Mouse (Mus musculus): ENCODE data around the gene 2210407C18Rik.

2210407C18Rik gene

DNA sequence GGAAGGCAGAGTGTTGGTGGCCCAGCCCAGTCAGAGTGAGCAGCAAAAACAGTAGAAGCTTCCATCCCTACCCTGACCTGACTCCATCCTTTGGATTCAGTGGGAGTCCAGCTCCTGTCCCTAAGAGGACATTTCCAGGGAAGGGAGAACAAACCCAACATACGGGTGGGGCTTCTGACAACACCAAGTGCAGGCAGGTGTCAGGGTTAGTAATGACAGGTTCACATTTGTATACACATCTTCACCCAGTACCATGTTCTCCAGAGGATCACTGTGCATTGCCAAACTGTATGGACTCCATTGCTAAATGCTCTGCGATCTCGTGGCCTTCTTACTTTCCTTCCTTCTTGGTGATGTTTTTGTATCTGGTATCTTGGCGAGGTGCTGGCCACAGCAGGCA, at the start of gene 2210407C18Rik:
Gene 2210407C18Rik, minus strand, starts transcription at position 101 of the 400 bp plus-strand sequence.
- in situ Hi-C loops (cut with MboI; ENCODE audit: low pct_unique_long_range_greater_than_20kb in 1 of 2, low sequenced_read_pairs in 2 of 2, unreplicated experiment in 1 of 2) = no loop called here

DNA sequence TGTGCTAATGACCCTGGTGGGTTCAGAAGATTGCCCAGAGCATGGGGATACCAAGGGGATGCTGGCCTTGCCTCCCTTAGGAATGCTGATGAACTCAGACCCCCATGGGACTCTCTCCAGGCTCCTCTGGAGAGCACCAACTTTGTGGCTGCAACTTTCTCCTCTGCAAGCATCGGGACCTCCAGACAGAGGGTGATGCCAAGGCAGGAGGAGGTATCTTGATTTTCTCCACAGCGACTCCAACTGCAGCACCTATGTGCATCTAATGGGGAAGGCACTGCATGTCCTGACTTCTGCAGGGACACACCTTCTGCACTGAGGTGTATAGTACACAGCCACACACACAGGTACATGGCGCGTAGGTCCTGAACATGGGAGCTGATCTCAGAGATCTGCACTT, 42.7 kb upstream of the 2210407C18Rik start, which contains the start of gene Olfr322:
Gene Olfr322, plus strand, starts transcription at position 187 of the 400 bp plus-strand sequence.
- in situ Hi-C loops (cut with MboI; ENCODE audit: low pct_unique_long_range_greater_than_20kb in 1 of 2, low sequenced_read_pairs in 2 of 2, unreplicated experiment in 1 of 2) = no loop called here

DNA sequence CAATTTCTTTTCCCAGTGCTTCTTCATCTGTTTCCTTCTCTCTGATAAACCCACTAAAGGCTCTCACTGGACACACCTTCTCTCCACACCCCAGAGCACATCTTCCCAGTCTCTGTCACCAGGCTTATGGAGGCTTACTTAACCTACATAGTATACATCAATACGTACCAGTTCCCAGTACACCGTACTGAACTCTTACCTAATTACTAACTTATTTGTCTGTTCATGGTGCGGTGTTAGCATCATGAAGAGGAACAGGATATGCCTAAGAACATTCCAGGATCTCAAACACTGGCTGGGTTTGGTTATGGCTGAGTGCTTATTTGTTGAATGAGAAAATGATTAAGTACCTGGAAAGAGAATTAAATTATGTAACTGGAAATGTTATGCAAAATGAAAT, 39.3 kb upstream of the 2210407C18Rik start:
- in situ Hi-C loops (cut with MboI; ENCODE audit: low pct_unique_long_range_greater_than_20kb in 1 of 2, low sequenced_read_pairs in 2 of 2, unreplicated experiment in 1 of 2) = no loop called here

DNA sequence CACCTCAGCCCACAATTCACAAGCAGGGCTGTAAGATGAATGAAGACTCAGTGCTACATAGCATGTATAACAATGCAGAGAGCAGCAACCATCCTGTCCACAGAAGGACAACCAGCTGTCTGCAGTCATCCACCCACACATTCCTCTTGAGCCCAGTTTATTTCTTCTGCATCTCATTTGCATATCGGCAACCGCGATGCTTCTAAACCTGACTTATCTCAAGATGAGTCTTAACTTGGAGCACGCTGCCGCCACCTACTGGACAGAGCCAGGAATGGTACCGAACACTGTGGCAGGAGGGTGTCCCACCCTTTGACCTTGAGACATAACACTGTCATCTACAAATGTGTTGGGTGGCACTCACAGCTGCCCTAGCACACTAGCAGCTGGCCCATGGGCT, 27.5 kb upstream of the 2210407C18Rik start:
- in situ Hi-C loops (cut with MboI; ENCODE audit: low pct_unique_long_range_greater_than_20kb in 1 of 2, low sequenced_read_pairs in 2 of 2, unreplicated experiment in 1 of 2) = loop anchor here in 1 of 2 experiments (25.0 kb wide), 1 partner anchor 231 kb away; the partner anchor contains the start of gene 1810065E05Rik

DNA sequence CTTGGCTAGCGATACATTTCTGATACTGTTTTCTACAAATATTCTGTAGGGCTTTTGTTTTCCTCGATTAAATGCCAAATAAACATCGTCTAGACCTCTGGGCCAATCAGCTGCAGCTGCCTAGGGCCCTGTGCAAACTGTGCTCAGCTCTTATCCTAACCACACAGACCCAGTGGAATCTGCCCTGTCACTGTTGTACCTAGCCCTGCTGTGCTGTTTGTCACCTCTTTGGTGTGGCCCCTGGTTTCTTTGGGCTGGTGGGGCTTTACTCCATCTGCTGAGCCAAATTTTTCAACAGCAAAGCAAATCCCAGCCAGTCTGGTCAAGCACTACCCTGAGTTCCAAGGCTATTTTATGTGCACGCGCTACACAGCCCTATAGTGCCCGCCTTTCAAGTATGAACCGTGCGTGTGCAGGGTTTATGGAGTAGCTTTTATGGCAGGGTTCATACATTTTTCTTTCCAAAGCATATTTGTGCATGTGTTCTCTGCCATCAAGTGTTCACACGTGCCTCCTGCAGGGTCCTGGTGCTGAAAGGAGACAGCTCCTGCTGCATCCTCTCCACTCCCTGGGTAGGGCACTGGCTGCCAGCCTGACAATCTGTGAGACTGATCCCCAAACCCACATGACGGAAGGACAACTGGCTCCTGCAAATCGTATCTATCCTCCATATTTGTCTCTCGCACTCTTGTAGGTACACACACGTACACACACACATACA, 25.9 kb upstream of the 2210407C18Rik start:
- in situ Hi-C loops (cut with MboI; ENCODE audit: low pct_unique_long_range_greater_than_20kb in 1 of 2, low sequenced_read_pairs in 2 of 2, unreplicated experiment in 1 of 2) = loop anchor here in 1 of 2 experiments (25.0 kb wide), 1 partner anchor 229 kb away; the partner anchor contains the start of gene 1810065E05Rik

DNA sequence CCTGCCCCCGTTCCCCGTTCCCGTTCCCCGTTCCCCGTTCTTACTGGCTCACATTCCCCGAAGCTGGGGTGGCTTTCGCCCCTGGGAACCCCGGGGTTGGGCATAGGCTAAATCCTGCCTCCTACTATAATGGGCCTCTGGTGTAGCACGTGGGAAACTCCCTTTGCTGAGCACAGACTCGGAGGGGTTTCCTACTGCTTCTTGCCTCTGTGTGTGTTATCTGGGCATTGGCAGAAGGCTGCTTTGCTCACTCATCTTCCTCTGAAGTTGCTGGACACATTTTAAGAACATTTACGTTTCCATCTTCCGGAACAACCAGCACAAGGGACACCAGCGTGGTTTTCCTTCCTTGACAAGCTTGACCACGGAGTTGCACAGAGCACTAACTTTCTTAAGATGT, 25.2 kb upstream of the 2210407C18Rik start:
- in situ Hi-C loops (cut with MboI; ENCODE audit: low pct_unique_long_range_greater_than_20kb in 1 of 2, low sequenced_read_pairs in 2 of 2, unreplicated experiment in 1 of 2) = loop anchor here in 1 of 2 experiments (25.0 kb wide), 1 partner anchor 229 kb away; the partner anchor contains the start of gene 1810065E05Rik

DNA sequence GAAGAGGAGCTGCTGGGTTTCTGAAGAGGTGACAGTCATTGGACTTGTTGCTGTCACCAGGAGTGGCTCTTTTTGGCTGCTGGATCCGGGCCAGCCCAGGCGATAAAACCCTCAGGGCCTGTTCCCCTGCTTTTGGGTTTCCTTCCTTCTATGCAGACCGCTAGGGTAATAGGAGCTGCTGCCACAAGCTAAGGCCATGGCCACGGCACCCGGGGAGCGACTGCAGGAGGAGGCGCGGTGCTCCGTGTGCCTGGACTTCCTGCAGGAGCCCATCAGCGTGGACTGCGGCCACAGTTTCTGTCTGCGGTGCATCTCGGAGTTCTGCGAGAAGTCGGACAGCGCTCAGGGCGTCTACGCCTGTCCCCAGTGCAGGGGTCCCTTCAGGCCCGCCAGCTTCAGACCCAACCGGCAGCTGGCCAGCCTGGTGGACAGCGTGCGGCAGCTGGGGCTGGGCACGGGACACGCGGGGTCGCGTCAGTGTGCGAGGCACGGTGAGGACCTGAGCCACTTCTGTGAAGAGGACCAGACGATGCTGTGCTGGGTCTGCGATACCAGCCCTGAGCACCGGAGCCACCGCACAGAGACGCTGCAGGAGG, 24.5 kb upstream of the 2210407C18Rik start, which contains the start of gene Trim58:
Gene Trim58, plus strand, starts transcription at position 194 of the 596 bp plus-strand sequence.
- in situ Hi-C loops (cut with MboI; ENCODE audit: low pct_unique_long_range_greater_than_20kb in 1 of 2, low sequenced_read_pairs in 2 of 2, unreplicated experiment in 1 of 2) = loop anchor here in 1 of 2 experiments (25.0 kb wide), 1 partner anchor 228 kb away; the partner anchor contains the start of gene 1810065E05Rik

DNA sequence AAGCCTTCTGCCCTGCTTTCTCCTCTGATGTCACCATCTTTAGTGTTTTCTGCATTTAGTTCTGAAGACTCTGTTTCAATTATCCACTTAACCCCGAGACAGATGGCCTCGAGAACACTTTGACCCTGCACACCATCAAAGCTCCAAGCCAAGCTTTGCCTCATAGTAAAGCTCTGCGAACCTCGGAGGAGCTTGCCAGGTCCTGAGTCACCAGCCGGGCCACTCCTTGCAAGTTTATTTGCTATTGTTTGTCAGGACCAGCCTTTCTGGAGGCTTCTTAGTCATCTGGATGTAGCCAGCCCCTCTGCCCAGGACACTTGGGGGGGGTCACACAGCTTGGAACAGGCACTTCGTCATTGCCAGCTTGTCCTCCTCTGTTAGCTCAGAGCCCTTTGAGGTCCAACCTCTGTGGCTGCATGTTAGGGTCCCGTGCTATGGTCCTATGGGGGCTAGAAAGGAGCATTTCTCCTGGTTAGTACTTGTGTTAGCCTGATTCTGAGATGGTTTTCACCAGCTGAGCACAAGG, 22.4 kb upstream of the 2210407C18Rik start:
- in situ Hi-C loops (cut with MboI; ENCODE audit: low pct_unique_long_range_greater_than_20kb in 1 of 2, low sequenced_read_pairs in 2 of 2, unreplicated experiment in 1 of 2) = loop anchor here in 1 of 2 experiments (25.0 kb wide), 1 partner anchor 226 kb away; the partner anchor contains the start of gene 1810065E05Rik

DNA sequence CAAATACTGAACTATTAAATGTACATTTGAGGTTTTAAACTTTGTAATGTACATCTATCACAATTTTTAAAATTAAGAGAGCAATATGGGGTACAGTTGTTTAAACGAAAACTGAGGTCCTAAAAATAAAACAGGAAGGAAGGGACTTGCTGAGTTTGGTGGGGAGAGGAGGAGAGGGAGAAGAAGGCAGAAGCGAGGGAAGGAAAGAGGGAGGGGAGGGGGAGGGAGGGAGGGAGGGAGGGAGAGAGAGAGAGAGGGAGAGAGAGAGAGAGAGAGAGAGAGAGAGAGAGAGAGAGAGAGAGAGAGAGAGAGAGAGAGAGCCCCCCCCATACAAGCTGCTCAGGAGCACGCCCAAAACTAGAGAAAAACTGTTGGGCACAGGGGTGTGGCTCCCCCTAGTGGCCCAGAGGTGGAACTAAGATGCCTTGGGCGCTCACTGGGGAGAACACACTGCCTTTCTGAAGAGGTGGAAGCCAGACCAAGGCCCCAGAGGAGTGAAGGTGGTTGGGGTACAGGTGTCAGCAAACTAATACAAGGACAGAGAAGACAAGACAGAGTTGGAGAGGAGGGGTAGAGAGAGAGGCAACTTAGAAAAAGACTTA, 20.6 kb upstream of the 2210407C18Rik start:
- in situ Hi-C loops (cut with MboI; ENCODE audit: low pct_unique_long_range_greater_than_20kb in 1 of 2, low sequenced_read_pairs in 2 of 2, unreplicated experiment in 1 of 2) = loop anchor here in 1 of 2 experiments (25.0 kb wide), 1 partner anchor 224 kb away; the partner anchor contains the start of gene 1810065E05Rik

DNA sequence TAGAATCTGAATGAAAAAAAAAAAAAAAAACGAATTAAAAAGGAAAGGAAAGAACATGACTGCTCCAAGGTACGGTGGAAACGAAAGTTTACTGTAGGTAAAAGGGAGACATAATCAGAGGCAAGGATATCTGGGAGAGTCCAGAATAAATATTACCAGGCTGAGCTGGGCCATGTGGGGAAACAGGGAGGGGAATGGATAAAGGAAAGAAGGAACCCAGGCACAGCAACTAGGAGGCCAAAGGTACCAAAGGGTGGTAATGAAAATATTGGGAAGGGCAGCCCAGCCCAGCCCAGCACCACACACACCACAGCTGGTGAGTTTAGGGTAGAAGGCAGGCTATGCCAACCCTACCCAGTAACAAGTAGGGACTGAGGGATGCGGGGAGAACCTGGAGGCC, 19.0 kb upstream of the 2210407C18Rik start:
- in situ Hi-C loops (cut with MboI; ENCODE audit: low pct_unique_long_range_greater_than_20kb in 1 of 2, low sequenced_read_pairs in 2 of 2, unreplicated experiment in 1 of 2) = loop anchor here in 1 of 2 experiments (25.0 kb wide), 1 partner anchor 223 kb away; the partner anchor contains the start of gene 1810065E05Rik

DNA sequence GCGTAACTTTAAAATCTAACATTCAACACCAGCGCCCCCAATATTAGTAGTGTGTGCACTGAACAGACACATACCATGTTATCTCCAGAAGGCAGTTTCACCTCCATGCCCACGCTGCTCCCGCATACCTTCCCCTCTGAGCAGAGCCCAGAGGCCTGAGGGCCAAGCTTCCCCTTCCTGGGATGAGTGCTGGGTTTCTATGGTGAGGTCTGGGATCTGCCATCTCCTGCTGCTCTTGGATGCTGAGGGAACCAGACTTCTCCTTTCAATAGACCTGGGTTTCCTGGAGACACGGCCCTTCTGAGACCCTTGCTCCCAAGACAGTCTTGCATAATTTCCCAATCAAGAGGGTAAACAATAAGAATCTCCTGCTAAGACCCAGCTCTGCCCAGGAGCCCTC, 14.5 kb upstream of the 2210407C18Rik start, which contains the start of gene Olfr323:
Gene Olfr323, minus strand, starts transcription at position 101 of the 400 bp plus-strand sequence.
- in situ Hi-C loops (cut with MboI; ENCODE audit: low pct_unique_long_range_greater_than_20kb in 1 of 2, low sequenced_read_pairs in 2 of 2, unreplicated experiment in 1 of 2) = loop anchor here in 1 of 2 experiments (25.0 kb wide), 1 partner anchor 218 kb away; the partner anchor contains the start of gene 1810065E05Rik

DNA sequence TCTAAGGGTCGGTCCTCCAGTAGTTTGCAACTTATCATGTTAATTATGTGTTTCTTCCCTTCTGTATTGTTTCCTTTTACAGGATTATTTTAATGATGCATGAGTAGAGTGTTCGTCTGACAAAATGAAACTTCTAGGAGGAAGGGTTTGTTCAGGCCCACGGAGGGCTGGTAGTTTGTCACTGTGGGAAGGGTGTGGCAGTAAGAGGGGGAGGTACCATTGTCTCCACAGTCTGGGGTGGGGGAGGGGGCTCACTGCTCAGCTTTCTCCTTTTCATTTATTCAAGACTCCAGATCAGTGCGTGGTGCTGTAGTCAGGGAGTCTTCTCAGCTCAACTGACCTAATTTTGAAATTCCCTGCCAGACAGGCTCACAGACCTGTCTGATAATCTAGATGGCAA, 10.3 kb upstream of the 2210407C18Rik start:
- in situ Hi-C loops (cut with MboI; ENCODE audit: low pct_unique_long_range_greater_than_20kb in 1 of 2, low sequenced_read_pairs in 2 of 2, unreplicated experiment in 1 of 2) = loop anchor here in 1 of 2 experiments (25.0 kb wide), 1 partner anchor 214 kb away; the partner anchor contains the start of gene 1810065E05Rik

DNA sequence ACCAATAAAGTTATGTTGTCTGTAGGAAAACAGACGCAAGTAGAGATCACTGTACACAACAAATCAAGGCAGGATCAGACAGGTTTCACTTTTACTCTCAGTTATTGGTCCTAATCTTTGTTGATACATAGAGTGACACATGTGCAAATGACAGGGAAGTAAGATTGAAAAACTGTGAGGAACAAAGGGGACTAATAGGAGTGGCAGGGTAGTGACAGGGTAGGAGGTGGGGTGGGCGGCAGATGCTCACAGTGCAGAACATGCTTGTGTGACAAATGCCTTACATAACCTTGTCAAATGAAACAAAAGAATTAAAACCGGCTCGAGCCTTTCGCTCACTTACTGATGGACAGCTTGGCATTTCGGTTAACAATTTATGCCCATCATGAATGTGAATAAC, 2.9 kb upstream of the 2210407C18Rik start:
- in situ Hi-C loops (cut with MboI; ENCODE audit: low pct_unique_long_range_greater_than_20kb in 1 of 2, low sequenced_read_pairs in 2 of 2, unreplicated experiment in 1 of 2) = no loop called here

DNA sequence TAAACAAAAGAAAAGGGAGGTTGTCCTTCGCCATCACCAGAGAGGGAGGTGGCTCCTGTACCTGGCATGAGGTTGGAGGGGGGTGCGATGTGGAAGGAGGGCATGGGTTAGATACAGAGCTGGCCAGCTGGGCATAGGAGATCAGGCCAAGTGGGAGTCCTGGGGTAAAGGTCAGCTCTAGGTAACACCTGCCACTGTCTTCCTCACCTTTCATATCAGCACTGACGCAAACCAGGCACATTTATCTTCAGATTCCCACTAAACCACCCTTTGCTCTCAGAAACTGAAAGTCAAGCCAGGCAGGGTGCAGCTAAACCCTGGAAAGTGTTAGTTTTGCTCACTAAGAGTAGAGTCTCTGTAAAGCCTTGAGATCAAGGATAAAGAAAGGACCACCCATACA, 2.5 kb upstream of the 2210407C18Rik start:
- in situ Hi-C loops (cut with MboI; ENCODE audit: low pct_unique_long_range_greater_than_20kb in 1 of 2, low sequenced_read_pairs in 2 of 2, unreplicated experiment in 1 of 2) = no loop called here

DNA sequence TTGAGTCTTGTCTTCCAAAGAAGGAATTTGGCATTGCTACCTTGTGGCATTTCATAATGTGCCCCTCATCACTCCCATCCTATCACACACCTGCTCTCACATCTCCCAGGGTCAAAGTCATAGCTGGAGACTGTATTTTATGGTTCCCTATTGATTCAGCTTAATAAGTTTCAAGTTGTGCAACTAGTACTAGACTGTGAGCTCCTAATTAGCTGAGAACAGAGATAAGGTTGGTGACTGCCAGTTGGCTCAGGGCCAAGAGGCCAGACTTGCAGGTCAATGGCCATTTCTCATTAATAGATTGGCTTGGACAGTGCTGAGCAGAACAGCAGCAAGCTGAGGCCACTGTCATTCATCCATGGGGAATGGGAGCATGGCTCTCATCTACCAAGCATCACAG, 1.3 kb downstream of the 2210407C18Rik start:
- in situ Hi-C loops (cut with MboI; ENCODE audit: low pct_unique_long_range_greater_than_20kb in 1 of 2, low sequenced_read_pairs in 2 of 2, unreplicated experiment in 1 of 2) = no loop called here

DNA sequence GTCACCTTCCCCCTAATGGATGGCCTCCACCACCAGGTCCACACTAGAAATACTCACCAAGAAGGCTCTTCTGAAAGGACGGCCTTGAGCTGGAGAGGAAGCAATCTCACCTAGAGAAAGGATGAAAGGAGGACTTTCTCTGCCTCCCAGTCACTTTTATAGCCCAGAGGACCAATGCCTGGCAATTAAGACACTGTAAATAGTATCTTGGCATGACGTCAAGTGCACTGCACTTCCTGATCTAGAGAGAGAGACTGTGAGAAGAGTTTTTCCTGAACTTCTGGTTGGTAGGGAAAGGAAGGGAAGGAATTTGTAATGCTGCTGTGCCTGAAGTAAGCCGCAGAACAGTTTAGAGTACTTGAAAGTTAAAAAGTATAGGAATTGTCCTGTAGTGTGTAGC, 2.5 kb downstream of the 2210407C18Rik start:
- in situ Hi-C loops (cut with MboI; ENCODE audit: low pct_unique_long_range_greater_than_20kb in 1 of 2, low sequenced_read_pairs in 2 of 2, unreplicated experiment in 1 of 2) = no loop called here

DNA sequence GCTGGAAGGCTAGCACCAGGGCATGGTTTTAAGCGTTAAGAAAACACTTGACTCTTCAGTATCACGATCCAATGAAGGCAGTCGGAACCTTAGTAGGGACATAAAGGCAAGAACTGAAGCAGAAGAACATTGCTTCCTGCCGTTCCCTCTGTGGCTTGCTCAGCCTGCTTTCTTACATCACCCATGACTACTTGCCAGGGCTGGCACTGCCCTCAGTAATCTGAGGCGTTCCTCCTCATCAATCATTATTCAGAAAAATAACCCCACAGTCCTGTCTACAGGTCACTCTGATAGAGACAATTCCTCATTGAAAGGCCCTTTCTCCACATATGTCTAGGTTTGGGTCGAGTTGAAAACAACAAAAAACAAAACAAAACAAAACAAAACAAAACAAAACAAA, 8.8 kb downstream of the 2210407C18Rik start:
- in situ Hi-C loops (cut with MboI; ENCODE audit: low pct_unique_long_range_greater_than_20kb in 1 of 2, low sequenced_read_pairs in 2 of 2, unreplicated experiment in 1 of 2) = no loop called here

DNA sequence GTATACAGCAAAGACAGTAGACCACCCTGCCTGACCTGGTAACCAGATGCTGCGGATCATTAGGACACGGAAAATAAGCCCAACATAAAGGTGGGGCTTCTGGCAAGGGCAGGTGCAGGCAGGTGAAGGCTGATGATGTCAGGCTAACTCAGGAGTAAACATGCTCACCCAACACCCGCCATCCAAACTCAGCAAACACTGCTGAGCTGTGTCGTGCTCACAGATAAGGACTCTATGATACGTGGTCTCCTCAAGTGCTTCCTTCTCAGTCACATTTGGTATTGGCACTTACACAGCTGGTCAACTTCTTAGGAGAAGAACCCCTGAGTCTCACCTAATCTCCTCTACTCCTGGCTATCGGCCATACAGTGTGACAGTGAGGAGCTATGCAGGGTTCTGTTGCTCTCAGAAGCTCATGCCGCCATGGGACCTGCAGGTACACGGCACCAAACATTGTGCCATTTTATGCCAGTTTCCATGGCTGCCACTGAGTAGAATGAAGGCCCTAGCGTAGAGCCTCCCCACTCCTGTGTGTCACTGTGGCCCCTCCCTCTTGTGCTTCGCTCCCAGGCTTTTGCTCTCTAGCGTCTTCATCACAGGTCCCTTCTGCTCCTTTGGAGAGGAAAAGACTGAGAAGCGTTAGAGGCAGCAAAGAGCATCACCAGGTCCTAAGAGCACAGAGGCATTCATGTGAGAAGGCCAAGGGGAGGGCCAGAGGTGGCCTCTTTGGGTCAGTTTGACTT, 9.5 kb downstream of the 2210407C18Rik start:
- in situ Hi-C loops (cut with MboI; ENCODE audit: low pct_unique_long_range_greater_than_20kb in 1 of 2, low sequenced_read_pairs in 2 of 2, unreplicated experiment in 1 of 2) = no loop called here
